Mouse (Mus musculus): ENCODE measurements around the gene Olfr1395.

Gene Olfr1395

DNA sequence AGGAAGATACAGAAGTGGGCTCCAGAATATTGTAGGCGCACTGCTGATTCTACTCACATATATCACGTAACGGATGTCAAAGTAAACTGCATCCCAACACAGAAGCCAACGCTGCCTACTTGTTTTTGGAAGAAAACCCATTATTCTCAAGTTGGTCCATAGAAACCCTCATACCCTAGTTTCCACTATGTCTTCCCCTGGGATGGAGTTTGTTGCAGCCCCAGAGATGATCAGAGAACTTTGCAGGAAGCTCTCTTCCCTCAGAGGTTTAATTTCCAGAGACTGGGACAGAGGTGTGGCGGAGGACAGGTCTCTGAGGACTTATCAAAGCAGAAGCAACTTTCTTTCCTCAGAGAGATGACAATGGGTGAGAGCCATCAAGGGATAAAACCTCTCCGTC, at the start of gene Olfr1395:
Gene Olfr1395, plus strand, starts transcription at position 301 of the 400 bp plus-strand sequence.
- no peak for DNase-seq (ENCODE audit: low read depth)

- DNase-seq (ENCODE audit: low read depth): peak; percentile 56
Observed at GRCm38 (mm10) chr11:49092786-49093185, 49.3 kb upstream of the Olfr1395 start.

DNA sequence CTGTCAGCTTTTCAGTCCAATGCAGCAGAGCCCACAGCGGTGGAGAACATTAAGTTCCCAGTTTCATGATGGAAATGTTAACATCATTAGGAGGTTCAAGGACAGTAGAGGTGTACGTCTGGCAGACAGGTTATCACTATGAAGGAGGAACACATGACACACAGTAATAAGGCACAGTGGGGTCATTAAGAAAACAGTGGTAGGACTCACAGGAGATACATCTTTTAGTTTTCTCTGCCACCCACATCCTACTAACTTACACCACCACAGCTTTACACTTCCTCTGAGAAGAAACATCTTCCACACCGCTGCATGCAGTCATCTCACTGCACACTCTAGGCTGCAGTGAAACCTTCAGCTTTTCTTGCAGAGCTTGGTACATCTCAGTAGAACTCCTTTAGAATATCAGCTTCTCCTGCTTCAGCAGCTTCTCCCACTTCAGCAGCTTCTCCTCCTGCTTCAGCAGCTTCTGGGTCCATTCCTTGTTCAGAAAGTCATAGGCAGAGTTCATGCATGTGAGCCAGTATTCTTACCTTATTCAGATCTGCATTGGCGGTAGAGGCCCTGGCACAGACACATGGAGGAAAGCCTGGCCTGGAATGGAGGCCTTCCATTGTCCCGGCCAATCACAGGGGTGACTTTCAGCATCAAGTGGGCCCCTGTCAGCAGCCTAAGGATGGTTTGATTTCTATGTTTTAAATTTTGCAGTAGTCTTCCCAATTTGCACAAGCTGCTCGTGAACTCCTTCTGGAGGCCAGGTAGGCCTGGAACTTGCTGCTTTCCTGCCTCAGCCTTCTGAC, 48.0 kb upstream of the Olfr1395 start:
- peak; percentile 85 for DNase-seq (ENCODE audit: low read depth)

DNA sequence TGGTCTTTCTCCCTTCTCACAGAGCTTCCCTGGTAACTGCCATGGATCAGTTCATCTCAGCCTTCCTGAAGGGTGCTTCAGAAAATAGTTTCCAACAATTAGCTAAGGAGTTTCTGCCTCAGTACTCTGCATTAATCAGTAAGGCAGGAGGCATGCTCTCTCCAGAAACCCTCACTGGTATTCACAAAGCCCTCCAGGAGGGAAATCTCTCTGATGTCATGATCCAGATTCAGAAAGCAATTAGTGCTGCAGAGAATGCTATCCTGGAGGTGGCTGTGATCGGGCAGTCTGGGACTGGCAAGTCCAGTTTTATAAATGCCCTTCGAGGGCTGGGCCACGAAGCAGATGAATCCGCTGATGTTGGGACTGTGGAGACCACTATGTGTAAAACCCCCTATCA, 46.7 kb upstream of the Olfr1395 start:
- DNase-seq (ENCODE audit: low read depth): no peak

GRCm38 (mm10) chr11:49100409-49100808, 41.7 kb upstream of the Olfr1395 start:
- DNase-seq (ENCODE audit: low read depth): peak; percentile 60

GRCm38 (mm10) chr11:49101500-49101899, 40.6 kb upstream of the Olfr1395 start:
- peak; percentile 54 for DNase-seq (ENCODE audit: low read depth)

GRCm38 (mm10) chr11:49103047-49103693, 38.9 kb upstream of the Olfr1395 start:
- peak; percentile 95 for DNase-seq (ENCODE audit: low read depth)

DNA sequence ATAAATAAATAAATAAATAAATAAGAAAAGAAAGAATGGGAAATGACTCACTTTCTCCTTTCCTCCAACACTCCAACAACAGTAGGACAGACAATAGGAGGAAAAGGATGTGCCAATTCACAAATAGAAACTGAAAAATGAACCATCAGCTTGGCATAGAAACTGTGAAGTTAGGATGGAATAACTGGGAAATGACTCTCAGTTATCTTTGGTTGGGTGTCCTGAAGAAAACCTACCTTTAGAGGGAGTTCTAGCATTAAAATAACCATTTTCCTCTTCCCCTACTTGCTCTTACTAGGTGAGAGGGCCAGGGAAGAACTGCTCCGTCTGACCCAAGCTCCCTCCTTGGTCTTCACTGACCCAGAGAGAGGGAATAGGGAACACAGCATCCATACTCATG, 36.3 kb upstream of the Olfr1395 start:
- no peak for DNase-seq (ENCODE audit: low read depth)

DNA sequence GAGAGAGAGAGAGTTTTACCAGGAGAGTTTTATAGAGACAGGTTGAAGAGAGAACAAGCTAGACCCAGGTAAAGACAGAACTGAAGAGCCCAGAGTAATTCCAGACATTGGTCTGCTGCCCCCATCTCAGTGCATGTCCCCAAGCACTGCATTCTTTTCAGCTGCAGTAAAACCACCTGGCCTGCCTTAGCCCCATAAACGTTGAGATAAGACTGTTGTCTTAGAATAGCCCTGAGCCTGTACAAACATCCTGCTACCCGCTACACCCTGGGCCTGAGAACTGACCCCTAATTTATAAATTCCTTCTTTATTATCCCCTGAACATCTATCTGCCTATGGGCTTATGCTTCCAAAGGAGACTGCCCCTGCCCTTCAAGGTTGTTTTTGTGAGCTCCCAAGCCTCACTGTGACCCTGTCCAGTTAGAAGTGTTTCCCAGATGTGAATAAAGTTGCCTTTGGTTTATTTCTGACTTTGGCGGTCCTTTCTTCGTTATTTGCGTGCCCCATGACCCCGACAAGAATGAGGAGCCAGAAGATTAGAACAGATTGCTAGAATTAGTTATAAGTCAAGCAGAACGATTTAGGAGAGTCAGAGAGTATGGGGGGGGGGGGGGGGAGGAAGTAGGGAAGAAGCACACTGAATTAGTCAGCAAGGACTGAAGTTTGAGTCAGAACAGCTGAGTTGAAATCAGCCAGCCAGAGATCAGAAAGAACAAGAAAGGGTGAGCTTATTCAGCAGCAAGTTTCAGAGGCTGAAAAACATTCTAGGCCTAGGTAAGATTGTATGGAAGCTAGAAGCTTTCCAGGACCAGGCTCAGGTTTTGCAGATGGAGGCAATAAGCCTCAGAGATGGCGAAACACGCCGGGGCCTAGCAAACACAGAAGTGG, 34.2 kb upstream of the Olfr1395 start:
- no peak for DNase-seq (ENCODE audit: low read depth)

- DNase-seq (ENCODE audit: low read depth): peak; percentile 80
Observed at GRCm38 (mm10) chr11:49108833-49109232, 33.2 kb upstream of the Olfr1395 start.

- DNase-seq (ENCODE audit: low read depth): no peak
Observed at GRCm38 (mm10) chr11:49111000-49111399, 31.1 kb upstream of the Olfr1395 start.

- no peak for DNase-seq (ENCODE audit: low read depth)
Observed at GRCm38 (mm10) chr11:49112624-49113219, 29.4 kb upstream of the Olfr1395 start.

DNA sequence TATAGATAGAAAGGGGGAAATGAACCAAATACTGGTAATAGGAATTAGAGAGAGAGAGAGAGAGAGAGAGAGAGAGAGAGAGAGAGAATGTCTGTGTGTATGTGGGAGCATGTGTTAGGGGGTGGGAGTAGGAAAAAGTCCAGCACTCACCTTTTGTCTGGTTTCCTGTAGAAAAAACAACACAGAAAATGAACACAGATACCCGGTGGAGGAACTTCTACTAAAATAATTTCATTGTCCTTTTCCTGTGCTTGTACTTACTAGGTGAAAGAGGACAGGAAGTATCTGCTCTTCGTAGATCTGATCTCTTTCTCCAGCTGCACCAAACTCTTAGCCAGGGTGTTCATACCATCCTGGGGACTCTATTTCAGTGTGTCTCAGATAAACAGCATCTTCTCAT, 27.9 kb upstream of the Olfr1395 start:
- no peak for DNase-seq (ENCODE audit: low read depth)

GRCm38 (mm10) chr11:49114774-49115173, 27.3 kb upstream of the Olfr1395 start, which contains the start of gene Olfr1396:
TSS of gene Olfr1396 (minus strand) at chr11:49114874.
- no peak for DNase-seq (ENCODE audit: low read depth)

- DNase-seq (ENCODE audit: low read depth): no peak
Observed at GRCm38 (mm10) chr11:49119635-49120034, 22.4 kb upstream of the Olfr1395 start.

GRCm38 (mm10) chr11:49124169-49124568, 17.9 kb upstream of the Olfr1395 start:
- no peak for DNase-seq (ENCODE audit: low read depth)

DNA sequence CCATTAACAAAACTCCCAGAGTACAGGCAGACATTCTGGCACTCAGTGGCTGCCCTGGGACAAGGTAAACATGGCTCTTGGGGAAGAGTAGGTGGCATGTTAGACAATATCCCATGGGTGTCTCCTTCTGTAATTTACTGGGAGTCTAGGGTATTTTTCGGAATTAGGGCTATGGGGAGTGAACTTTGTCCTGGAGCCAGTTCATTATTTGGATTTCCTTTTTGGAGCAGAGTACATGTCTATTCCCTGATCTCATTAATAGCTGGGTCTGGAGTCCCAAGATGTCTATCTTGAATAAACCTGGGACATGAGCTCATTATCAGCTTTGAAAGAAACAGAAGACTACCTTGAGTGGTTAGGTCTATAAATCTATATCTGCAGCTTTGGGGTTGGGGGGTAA, 12.0 kb downstream of the Olfr1395 start, which contains the start of gene Olfr1394:
Gene Olfr1394, plus strand, starts transcription at position 301 of the 400 bp plus-strand sequence.
- DNase-seq (ENCODE audit: low read depth): no peak

- DNase-seq (ENCODE audit: low read depth): no peak
Observed at GRCm38 (mm10) chr11:49156821-49157814, 15.0 kb downstream of the Olfr1395 start.

DNA sequence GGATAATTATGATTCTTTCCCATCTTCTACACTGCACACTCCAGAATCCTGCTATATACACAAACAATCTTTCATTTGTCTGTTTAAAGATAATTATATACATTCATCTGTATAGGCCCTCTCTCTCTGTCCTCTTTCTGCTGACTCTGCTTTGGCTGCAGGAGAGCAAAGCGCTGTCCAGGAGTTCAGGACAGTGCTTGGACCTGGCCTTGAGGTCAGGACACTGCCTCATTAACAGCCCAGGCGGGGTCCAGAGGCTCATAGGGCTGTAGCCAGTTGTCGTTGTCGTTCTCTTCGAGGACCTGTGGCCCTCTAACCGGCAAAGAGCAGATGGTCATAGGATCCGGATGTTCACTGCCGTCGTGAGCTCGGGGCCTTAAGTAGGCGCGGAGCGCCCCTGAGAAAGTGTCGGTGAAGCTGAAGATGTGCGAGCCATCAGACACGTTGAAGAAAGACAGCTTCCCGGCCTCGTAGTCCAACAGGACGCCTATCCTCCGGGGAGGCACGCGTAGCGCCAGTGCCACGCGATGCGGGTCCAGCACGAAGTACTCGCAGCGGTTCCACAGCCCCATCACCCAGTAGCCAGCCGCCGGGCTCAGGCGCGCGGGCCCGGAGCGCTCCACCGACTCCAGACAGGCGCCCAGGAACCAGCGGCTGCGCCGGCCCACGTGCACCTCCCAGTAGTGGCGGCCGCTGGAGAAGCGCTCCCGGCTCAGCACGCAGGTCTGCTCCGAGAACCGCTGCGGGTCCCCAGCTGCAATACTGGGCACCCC, 27.0 kb downstream of the Olfr1395 start:
- DNase-seq (ENCODE audit: low read depth): no peak

DNA sequence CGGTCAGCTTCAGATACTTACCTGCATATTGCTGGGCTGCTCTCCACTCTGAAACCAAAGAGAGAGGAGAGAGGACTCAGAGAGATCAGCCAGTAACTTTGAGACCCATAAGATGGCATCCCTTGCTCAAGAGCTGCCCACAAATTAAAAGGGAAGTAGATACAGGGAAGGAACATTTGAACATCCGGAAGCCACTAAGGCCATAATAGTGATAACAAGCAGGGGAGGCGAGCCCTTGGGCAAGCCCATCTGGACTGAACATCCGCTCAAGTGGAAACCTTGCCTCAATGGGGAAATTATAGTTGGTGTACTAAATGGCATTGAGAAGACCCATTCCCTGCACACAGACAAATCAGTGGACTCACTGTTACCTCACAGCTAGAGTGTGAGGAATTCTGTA, 28.5 kb downstream of the Olfr1395 start:
- DNase-seq (ENCODE audit: low read depth): no peak

Measured in naive thymus-derived CD4-positive, alpha-beta T cell, adult 2 months (primary cell).